Mouse (Mus musculus) thymus, adult 2 months (tissue): ENCODE data around the gene Ndufb10.

Source experiments
- CTCF ChIP-seq: fragments of 200-500 bp; IDR thresholded peaks from 2 replicates; pipeline ENCODE4 v1.5.1; 2012; ENCODE audit warnings: mild to moderate bottlenecking, control low read depth, low read length, moderate library complexity, borderline replicate concordance; ENCODE audit not compliant: control insufficient read depth, poor library complexity, insufficient read depth; ENCODE audit errors: extremely low read depth
- POLR2A ChIP-seq: fragments of 200-500 bp; IDR thresholded peaks from 2 replicates; pipeline ENCODE4 v1.6.1; 2012; ENCODE audit warnings: mild to moderate bottlenecking, low read length, control low read depth, moderate library complexity; ENCODE audit not compliant: control insufficient read depth, poor library complexity, insufficient read depth; ENCODE audit errors: extremely low read depth

DNA sequence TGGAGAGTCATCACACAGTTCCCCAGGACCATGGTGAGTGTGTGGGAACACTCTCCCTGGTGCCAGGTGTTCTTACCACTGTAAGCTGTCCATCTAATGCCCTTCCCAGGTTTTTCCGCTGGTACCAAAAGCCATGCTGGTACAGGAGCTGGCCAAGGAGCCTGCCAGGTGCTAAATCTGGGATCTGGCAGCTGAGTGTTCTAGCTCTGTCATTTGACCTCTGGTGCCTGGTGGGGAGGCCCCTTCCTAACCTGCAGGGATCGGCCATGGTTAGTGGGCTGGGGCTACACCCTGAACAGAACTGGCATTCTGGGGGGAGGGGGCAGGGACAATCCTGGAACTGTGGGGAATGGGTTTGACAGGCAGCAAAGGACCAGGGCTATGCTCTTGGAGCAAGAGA is 3.3 kb upstream of the Ndufb10 start, which contains the start of gene Rpl3l:
- TF ChIP-seq CTCF (no peak), POLR2A (no peak)
